Mouse (Mus musculus): ENCODE measurements around the gene Mllt6.
"Not testable (repeated sequence)": the region's sequence is repeated elsewhere in the genome, so short reads cannot be mapped to it uniquely, and the experiment has no call there.

Mllt6 gene

GRCm38 (mm10) chr11:97662893-97663527 lies at the start of gene Mllt6:
Gene Mllt6, plus strand, starts transcription at chr11:97663414.
- peak; percentile 58 to 77 for DNase-seq (ENCODE audit: low spot score in 2 of 2)

- DNase-seq (ENCODE audit: low spot score in 2 of 2) = no peak
Observed at GRCm38 (mm10) chr11:97615276-97615675, 47.9 kb upstream of the Mllt6 start.

- DNase-seq (ENCODE audit: low spot score in 2 of 2) = no peak
Observed at GRCm38 (mm10) chr11:97618368-97618767, 44.8 kb upstream of the Mllt6 start.

GRCm38 (mm10) chr11:97619391-97619795 lies 43.8 kb upstream of the Mllt6 start:
- DNase-seq (ENCODE audit: low spot score in 2 of 2) = peak; percentile 26 to 69

- peak; percentile 44 to 74 for DNase-seq (ENCODE audit: low spot score in 2 of 2)
Observed at GRCm38 (mm10) chr11:97622440-97622839, 40.8 kb upstream of the Mllt6 start.

- DNase-seq (ENCODE audit: low spot score in 2 of 2) = no peak
Observed at GRCm38 (mm10) chr11:97623166-97623565, 40.0 kb upstream of the Mllt6 start.

- DNase-seq (ENCODE audit: low spot score in 2 of 2) = no peak
Observed at GRCm38 (mm10) chr11:97625551-97625950, 37.7 kb upstream of the Mllt6 start.

- DNase-seq (ENCODE audit: low spot score in 2 of 2) = no peak
Observed at GRCm38 (mm10) chr11:97626431-97626830, 36.8 kb upstream of the Mllt6 start.

- no peak for DNase-seq (ENCODE audit: low spot score in 2 of 2)
Observed at GRCm38 (mm10) chr11:97626850-97627249, 36.4 kb upstream of the Mllt6 start.

- DNase-seq (ENCODE audit: low spot score in 2 of 2) = no peak
Observed at GRCm38 (mm10) chr11:97627556-97628302, 35.5 kb upstream of the Mllt6 start.

- DNase-seq (ENCODE audit: low spot score in 2 of 2) = no peak
Observed at GRCm38 (mm10) chr11:97628303-97628567, 35.0 kb upstream of the Mllt6 start.

- peak; percentile 16 to 69 for DNase-seq (ENCODE audit: low spot score in 2 of 2)
Observed at GRCm38 (mm10) chr11:97628568-97629518, 34.4 kb upstream of the Mllt6 start.

GRCm38 (mm10) chr11:97629576-97629975 lies 33.6 kb upstream of the Mllt6 start, which contains the start of gene Epop:
Gene Epop, minus strand, starts transcription at chr11:97629702.
- peak; percentile 72 to 85 for DNase-seq (ENCODE audit: low spot score in 2 of 2)

- no peak for DNase-seq (ENCODE audit: low spot score in 2 of 2)
Observed at GRCm38 (mm10) chr11:97631046-97631445, 32.2 kb upstream of the Mllt6 start.

- DNase-seq (ENCODE audit: low spot score in 2 of 2) = no peak
Observed at GRCm38 (mm10) chr11:97631500-97631899, 31.7 kb upstream of the Mllt6 start.

- peak; percentile 77 to 93 for DNase-seq (ENCODE audit: low spot score in 2 of 2)
Observed at GRCm38 (mm10) chr11:97631938-97632337, 31.3 kb upstream of the Mllt6 start.

GRCm38 (mm10) chr11:97632440-97632839 lies 30.8 kb upstream of the Mllt6 start:
- not testable (repeated sequence) for DNase-seq (ENCODE audit: low spot score in 2 of 2)

- no peak for DNase-seq (ENCODE audit: low spot score in 2 of 2)
Observed at GRCm38 (mm10) chr11:97635468-97636019, 27.7 kb upstream of the Mllt6 start.

- no peak for DNase-seq (ENCODE audit: low spot score in 2 of 2)
Observed at GRCm38 (mm10) chr11:97641668-97642067, 21.5 kb upstream of the Mllt6 start.

GRCm38 (mm10) chr11:97642746-97643145 lies 20.5 kb upstream of the Mllt6 start:
- DNase-seq (ENCODE audit: low spot score in 2 of 2) = no peak

- no peak for DNase-seq (ENCODE audit: low spot score in 2 of 2)
Observed at GRCm38 (mm10) chr11:97643380-97644055, 19.7 kb upstream of the Mllt6 start.

All from spleen, postnatal 4 days (tissue).